Mouse (Mus musculus) 3T3-L1 (cell line): ENCODE data around the gene Prpf39.
A peak's percentile ranks its signal among the peaks of the same experiment; 100 is the strongest.

Experiments used
- DNase-seq: peaks from one replicate; pipeline ENCODE4 v3.0.0-alpha.2; 2015; ENCODE audit warnings: low read depth, low spot score

Gene Prpf39

DNA sequence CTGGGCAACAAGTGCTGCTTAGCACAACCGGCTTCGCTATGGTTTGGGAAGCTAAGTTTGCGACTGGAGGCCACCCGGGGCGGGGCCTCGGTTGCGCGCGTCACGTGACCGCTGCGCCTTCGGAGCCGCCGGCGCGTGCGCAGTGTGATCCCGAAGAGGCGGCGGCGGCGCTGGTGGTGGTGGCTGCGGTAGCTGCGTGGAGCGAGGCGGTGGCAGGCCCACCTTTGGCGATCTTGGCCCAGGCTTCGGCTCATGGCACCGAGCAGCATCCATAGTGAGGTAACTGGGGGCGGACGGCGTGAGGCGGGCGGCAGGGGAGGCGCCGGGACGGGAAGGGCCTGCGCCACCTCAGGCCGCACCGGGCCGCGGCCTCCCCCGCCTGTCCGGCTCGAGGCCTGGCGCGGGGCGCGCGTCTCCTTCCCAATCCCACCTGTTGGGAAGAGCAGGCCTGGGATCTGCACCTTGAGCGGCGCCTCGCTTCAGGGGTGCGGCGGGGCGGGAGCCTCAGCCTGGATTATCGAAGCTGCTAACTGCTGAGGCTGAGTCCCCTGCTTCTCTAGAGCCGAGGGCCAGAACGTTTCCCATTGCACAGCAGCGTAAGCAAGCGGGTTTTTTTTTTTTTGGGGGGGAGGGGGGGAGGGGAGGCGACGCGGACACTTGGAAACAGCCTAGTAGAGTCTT is at the start of gene Prpf39:
Gene Prpf39, plus strand, starts transcription at position 144 of the 681 bp plus-strand sequence.
- peak; percentile 87 for DNase-seq

DNA sequence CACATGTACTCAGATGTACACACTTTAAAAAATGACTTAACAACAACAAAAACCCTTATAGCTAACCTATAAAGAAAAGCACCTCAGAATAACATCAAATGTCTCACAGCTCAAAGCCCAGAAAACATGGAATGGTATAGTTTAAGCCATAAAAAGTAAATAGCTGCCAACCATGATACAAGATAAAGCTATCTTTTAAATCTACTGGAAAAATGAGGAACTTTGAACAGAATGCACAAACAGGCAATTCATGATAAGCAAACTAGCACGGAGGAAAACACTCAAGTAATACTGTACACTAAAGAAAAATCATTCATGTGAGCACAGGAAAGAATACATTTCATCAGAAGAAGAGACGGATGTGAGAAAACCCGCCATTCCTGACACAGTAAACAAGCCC is 28.4 kb upstream of the Prpf39 start:
- DNase-seq: no peak

DNA sequence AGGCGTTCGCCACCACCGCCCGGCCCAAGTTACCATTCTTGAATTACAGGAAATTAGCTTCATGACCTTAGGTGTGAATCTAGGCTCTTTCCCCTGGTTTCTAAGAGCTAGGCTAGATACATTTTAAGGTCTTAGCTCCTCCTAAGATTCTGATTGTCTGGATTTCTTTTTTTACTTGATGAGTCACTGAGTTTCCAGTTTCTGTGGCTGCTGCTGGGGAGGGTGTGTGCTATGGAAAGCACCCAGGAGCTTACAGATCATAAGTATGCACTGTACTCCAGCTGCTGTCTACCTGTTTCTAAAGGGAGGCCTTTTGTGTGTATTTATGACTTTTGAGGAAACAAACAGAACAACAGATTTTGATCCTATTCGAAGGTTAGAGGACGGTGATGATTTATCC is 13.3 kb upstream of the Prpf39 start:
- DNase-seq: peak; percentile 76

DNA sequence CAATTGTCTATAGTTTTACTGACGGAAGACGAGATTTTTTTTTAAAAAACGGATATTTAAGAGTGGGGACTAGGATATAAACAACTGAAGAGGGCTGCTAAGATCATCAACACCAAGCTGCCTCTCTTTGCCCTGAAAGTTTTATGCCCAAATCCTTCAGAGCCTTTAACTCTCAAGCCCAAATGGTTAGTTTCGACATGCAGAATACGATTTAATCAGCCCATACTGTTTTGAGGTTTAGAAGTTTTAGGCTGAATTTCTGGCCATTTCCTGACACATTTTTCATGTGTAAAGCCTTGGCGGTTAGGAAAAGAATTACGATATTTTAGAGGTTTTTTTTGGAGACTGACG is 319 bp upstream of the Prpf39 start:
- no peak for DNase-seq

DNA sequence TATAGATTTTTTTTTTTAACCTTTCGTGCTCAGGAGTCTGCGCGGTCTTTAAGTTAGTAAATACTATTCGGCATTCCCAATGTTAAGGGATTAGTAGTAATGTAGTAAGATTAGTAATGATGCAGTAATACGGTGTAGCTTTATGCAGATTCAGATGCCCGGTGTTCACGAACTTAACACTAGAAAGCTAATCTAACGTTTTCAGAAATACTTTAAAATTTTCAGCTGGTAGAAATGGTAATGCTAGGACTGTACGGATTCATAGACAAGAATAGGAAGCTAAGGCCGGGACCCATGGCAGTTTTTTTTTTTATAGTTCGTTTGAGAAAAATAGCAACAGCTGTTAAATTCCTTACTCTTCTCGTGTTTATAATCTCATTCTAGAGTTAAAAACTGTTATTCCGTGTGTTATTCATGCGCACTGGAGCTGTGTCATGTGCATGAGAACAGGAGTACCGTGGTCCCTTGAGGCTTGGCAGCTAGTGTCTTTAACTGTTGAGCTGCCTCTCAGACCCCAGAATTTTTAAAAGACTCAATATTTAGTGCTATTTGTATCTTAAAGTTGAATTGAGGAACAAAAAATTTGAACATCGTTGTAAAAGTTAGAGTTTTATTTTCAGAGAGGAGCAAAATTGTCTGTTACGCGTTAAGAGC is 886 bp downstream of the Prpf39 start:
- DNase-seq: peak; percentile 44

DNA sequence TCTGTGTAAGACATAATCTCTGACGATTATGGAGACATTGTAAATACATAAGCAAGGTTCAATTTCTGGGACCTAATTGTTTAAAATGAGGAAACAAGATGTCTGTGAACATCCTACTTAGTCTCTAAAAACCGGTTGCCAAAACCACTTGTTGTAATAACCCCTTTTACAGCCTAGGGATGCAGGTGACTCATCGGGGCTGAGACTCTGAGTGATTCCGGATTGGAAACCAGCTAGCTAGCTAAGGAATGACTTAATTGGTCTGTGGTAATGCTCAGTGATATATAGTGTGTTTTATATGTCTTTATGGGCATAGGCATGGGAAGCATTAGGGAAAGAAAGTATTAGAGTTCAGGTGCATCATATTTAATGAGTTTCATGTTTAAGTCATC is 1.4 kb downstream of the Prpf39 start:
- DNase-seq: peak; percentile 86

DNA sequence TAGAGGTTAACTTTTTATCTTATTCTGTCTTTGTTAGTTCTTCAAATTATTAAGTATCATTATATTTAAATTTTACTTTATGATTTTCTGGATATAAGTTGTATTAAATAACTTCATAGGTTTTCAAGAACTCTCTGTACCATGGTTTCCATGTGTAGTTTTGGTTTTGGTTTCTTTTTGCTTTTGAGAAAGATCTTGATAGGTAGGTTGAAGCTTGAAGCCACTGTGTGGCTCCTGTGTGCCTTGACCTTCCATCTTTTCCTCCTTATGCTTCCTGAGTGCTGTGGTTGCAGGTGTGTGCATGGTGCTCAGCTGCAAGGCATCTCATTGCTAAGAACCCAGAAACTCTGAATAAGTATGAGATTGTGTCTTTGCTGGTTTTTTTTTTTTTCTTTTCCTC is 12.7 kb downstream of the Prpf39 start:
- DNase-seq: no peak

DNA sequence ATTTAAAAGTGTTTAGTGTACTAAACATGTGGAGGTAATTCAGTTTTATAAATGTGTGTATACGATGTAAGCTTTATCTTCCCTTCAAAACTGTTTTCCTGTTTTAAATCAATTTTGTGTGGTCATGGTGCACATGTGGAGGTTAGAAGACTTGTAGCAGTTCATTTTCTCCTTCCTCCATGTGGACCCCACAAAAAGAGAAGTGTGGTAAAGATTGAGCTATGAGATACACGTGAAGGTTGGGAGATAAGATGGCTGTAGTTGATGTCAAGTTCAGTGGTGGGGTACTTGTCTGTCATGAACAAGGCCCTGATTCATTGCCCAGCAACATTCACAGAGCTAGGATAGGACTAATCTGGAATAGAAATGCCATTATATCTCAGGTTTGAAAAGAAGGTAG is 22.1 kb downstream of the Prpf39 start:
- DNase-seq: no peak

DNA sequence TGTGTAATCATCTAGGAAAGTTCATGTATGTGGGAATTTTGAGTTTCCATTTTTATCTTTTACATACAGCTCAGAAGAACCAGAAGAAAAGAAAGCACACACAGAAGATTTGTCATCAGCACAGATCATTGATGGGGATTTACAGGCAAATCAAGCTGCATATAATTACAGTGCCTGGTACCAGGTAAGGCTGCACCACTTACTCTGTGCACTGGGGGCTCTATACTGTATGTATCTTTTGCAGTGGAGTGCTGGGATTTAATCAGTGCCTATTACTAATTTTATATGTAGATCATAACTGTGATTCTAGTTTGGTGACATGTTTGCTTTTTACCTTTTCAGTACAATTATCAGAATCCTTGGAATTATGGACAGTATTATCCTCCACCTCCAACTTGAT is 24.9 kb downstream of the Prpf39 start:
- DNase-seq: peak; percentile 24

DNA sequence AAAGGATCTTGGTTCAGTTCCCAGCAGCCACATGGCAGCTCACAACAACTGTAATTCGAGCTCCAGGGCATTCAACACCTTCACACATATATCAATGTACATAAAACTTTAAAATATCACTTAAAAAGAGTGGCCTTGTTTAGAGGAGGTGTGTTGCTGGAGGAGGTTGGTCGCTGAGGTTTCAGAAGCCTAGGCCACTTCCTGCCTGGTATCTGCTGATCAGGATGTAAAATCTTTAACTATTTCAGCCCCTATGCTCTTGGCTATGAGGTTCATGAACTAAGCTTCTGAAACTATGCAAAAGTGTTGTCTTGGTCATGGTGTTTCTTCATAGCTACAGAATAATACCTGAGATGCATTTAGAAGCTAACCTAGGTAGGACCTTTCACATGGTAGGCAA is 29.1 kb downstream of the Prpf39 start:
- DNase-seq: peak; percentile 53

DNA sequence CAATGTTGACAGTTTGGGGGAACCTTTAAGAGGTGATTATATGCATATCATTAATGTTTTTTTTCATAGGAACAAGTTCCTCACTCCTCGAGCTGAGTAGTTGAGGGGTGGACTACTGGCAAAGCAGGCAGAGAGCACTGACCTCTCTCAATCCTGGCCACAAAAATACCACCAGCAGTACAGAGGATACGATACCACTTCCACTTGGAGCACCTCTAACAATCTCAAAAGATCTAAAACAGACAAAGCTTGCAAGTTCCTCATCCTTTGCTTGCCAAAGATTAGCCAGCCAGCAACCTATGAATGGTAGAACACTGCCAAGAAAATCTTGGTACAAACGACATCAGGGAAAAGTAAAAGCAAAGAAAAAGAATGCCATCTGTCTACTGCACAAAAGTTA is 30.1 kb downstream of the Prpf39 start:
- no peak for DNase-seq

DNA sequence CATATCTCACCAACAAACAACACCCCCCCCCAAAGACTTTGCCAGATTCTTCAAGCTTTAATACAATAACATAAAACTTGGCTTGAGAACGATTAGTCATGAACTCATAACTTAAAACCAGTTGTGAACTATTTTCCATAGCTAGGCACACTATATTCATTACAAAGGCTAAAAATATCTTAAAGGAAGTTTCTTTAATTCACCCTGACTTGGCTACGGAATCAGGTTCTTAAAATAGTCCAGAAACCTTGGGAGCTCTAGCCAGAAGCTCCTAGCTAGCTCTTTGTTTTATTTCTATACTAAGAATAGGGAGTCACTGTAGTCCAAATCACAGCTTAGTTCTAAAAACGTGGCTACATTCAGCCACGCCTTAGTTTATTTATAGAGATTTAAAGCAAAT is 32.3 kb downstream of the Prpf39 start:
- DNase-seq: no peak

DNA sequence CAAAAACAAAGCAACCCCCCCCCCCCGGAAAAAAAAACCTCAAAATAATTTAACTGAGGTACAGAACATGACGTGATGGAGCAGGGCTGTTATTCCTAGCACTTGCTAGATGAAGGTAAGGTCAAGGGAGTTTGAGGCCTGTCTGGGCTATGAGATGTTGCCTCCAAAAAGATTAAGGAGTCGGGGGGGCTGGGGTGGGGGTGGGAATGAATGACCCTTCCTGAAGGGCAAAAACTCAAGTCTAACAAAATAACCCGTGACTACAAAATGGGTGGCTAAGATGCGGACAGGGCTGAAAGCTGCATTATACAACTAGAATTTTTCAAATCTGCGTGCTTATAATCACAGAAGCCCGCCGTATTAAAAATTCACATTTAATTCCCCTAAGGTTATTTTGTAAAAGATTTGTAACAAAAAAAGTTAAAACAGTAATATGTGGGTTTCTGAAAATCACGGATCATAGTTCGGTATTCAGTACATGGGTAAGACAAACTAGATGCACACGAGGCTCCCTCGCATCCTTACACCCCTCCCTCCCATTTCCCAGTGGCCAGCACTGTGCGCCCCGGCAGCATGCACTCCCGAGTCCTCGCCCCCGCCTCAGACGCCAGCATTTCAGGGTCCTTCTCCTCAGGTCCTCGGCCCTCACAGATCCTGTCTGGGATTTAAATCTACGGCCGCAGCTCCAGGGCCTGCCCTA is 36.9 kb downstream of the Prpf39 start:
- DNase-seq: no peak

DNA sequence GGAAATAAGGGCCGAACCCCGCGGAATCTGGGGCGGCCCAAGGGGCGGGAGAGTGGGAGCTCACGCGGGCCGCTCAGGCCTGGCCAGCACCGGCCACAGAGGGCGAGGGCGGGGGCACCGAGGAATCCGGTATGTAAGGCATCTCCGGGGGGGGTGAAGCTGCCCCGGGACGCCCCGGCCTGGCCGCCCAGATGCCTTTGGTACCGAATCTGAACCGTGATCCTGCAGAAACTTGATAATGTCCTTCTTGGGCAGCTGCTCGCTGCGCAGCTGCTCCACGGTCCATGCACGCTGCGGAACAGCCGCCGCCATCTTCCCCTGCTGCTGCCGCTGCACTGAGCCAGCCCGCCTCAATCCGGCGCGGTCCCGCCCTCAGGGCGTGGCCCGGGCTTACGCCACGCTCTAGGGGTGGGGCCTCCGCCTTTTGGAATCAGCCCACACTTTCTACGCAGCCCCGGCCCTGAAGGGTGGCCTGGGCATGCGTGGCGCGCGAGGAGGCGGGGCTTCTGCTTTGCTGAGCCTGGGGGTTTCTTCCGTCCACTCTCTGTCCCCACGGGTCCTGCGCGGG is 37.6 kb downstream of the Prpf39 start, which contains the start of gene Fkbp3:
Gene Fkbp3, minus strand, starts transcription at position 397 of the 568 bp plus-strand sequence.
- peak; percentile 92 for DNase-seq

DNA sequence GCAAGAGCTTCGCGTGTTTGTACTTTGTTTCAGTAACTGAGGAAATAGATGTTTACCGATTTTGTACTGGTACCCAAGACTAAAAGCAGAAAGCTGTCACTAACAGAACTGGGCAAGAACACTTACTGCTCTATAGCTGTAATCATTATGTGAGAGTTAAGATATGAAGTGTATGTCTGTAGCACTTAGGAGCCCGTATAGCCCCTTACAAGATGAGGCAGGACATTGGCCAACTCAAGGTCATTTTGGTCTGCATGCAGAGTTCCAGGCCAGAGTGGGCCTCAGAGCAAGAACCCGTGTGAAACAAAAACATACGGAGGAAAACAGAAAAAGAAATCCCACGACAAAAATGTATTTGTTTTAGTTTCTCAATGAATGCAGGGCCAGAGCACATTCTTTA is 38.5 kb downstream of the Prpf39 start:
- peak; percentile 42 for DNase-seq

DNA sequence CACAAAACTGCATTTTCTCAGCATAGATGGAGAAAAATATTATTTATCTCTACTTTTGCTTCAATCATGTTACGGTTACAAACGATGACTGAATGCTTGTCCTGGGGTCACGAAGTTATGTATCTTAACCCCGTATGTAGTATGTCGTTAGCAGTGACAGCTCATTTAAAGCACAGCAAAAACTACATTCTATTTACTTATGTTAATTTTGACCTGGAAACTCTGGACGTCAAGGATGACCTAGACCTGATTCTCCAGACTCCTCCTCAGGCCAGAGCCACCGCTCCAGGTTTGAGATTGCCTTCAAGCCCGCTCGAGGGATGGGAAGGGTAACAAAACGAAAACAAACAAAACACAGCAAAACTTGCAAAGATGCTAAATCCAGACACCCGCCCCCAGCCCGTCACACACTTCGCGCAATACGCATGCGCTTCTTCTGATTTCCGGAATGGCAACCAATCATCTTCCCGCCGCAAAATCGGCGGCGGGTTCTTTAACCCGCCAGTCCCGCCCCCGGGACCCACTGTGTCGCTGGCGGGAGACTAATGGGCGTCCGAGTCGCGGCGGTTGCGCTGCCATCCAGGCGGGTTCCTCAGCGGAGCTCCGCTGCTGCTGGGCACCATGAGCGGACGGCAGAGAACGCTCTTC is 39.1 kb downstream of the Prpf39 start, which contains the start of gene Fancm:
Gene Fancm, plus strand, starts transcription at position 519 of the 648 bp plus-strand sequence.
- DNase-seq: peak; percentile 89

DNA sequence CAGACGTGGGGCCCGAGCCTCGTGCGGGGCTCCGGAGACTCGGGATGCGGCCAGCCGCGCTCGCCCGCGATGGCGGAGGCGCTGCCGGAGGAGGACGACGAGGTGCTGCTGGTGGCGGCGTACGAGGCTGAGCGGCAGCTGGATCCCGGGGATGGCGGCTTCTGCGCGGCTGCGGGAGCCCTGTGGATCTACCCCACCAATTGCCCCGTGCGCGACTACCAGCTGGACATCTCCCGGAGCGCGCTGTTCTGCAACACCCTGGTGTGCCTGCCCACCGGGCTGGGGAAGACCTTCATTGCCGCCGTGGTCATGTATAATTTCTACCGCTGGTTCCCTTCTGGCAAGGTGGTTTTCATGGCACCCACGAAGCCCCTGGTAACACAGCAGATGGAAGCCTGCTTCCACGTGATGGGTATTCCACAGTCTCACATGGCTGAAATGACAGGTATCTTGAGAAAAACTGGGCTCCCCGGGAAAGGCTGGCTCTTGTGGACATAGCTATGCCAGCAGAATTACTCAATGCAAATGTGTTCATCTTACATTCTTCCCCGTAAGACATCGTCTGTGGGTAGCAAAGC is 39.7 kb downstream of the Prpf39 start:
- peak; percentile 49 for DNase-seq

DNA sequence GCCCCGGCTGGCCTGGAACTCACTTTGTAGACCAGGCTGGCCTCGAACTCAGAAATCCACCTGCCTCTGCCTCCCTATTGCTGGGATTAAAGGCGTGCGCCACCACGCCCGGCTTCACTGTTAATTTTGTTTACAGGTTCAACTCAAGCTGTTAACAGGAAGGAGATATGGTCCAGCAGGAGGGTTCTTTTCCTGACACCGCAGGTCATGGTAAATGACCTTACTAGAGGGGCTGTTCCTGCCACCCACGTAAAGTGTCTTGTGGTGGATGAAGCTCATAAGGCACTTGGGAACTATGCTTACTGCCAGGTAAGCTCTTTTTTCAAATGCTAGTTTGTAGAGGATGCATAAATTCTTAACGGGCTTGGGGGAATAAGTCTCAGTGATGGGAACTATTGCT is 40.8 kb downstream of the Prpf39 start:
- no peak for DNase-seq

DNA sequence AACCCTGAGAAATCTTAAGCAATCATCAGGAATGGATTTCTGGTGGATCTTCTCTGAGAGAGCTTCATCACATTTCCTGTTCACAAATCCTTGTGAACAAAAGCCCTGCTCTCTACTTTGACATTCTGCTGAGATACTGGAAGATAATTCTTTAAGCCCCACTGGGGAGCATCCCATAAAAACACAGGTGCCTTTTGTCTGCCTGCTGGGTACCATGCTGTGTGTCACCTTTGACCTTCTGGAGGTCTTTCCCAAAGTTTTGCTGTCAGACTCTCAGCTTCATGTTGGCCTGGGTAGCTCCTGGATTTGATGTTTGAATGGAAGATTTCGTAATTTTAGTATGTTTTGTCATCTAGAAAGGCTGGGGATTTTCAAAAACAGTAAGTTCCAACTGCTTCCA is 72.6 kb downstream of the Prpf39 start:
- DNase-seq: no peak

DNA sequence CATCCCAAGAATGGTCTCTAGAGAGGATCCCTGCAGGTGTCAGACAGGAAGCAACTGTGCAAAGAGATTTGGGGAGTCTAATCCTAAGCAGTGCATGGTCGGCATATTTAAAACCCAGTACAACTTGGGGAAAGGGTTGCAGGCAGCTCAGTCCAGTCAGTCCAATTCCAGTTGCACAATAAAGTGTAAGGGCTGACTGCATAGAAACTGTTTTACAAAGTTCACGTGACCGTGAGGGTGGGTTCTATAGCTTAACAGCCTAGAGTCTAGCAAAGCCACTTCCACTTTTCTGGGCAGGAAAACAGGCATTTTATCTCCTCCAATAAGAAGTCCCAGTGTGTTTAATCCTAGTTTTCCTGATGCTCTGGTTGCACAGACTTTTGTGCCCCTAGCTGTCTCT is 75.4 kb downstream of the Prpf39 start:
- DNase-seq: no peak

DNA sequence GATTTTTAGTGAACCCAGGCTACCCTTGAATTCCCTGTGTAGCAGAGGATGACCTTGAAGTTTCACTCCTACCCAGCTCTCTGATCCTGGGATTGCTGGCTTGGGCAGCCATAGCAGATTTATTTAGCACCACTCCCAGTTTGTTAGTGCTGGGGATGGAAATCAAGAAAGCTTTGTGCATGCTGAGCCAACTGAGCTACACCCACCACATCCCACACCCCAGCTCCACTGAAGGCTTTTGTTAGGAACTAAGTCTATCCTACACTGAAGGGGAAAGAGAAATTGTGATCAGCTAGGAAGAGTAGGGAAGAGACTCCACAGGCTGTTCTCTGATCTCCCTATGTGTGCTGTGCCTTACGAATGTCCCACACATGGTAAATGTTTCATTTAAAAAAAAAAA is 76.7 kb downstream of the Prpf39 start:
- DNase-seq: no peak
